Comparison of ENCODE assay signal across 20 mouse cellular contexts in the genomic region with DNA sequence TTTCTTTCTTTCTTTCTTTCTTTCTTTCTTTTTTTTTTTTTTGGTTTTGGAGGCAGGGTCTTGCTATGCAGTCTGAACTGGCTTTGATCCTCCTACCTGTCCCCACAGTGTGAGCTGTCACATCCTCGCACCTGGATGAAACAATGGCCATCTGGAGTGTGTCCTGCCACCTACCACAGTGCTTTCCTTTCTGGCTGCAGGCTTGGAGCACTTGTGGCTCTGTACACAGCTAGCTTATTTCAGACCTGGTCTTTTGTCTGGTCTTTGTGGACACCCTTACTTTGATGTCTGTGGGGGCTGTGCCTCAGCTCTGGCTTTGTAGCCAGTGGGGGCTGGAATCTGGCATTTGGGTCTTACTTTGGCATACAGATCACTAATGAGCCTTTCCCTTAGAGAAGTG. TPM values are rescaled to one million over a fixed set of nuclear protein-coding genes. Genes with fewer than 3 reads are reported as not detected.
DNase-seq lines count a peak whose midpoint lies in the region; TF ChIP-seq lines count a peak whose summit lies in the region.
"Had no signal": no experiment of that assay in that cellular context is flagged by ENCODE, and none has a peak within 500 bp of the region (broad histone marks: within the 10 kb centered on the region; RNA-seq: fewer than 3 reads in every experiment).

No protein-coding gene starts in this region.

- TF ChIP-seq CTCF in cerebellum, adult 2 months (IDR thresholded peaks at IDR 0.05; ENCODE audit: borderline replicate concordance, insufficient read depth, low read depth, low read length) = no peak

- H3K4me3 ChIP-seq in cerebellum, adult 2 months (replicated peaks; ENCODE audit: insufficient read depth, low read depth, low read length) = no peak overlapping the region
- H3K4me3 ChIP-seq in heart, embryonic 10.5 days = no peak overlapping the region
- H3K4me3 ChIP-seq: embryonic facial prominence, embryonic 10.5 days; embryonic facial prominence, embryonic 13.5 days; erythroblast, embryonic 14.5 days; forebrain, embryonic 12.5 days; forebrain, embryonic 15.5 days; heart, adult 2 months; hindbrain, embryonic 12.5 days; hindbrain, embryonic 15.5 days had no signal

- WGBS in cerebellum, adult 2 months = 24% methylated on average over 1 of the region's 1 CpGs
- 77% methylated on average over 1 of the region's 1 CpGs for WGBS in heart, embryonic 10.5 days

- no peaks in the 10 kb centered on the region for H3K27me3 ChIP-seq in cerebellum, adult 2 months (ENCODE audit: control insufficient read depth, insufficient read depth, low read length)
- peaks cover 64% of the 10 kb centered on the region for H3K27me3 ChIP-seq in heart, embryonic 10.5 days (ENCODE audit: insufficient read depth, poor library complexity, severe bottlenecking)

- DNase-seq in cerebellum, adult 11 months = peak; percentile 34
- no peak for DNase-seq in cerebellum, adult 8-10 months
- DNase-seq in cerebellum, adult 2 months = peak; percentile 49 to 66
- DNase-seq in cerebellum, postnatal 36 days = no peak
- DNase-seq in heart, adult 11 months = peak; percentile 89
- no peak for DNase-seq in heart, embryonic 10.5 days (ENCODE audit: low spot score)
- DNase-seq: adrenal gland, postnatal 10 days; adrenal gland, postnatal 36 days; embryo, embryonic 11 days; gastrocnemius, postnatal 25 days; kidney, adult 2 months had no signal

- H3K4me1 ChIP-seq in cerebellum, adult 2 months (ENCODE audit: control insufficient read depth, insufficient read depth, low read length) = peaks cover 81% of the 10 kb centered on the region
- H3K4me1 ChIP-seq in heart, embryonic 10.5 days = peaks cover 30% of the 10 kb centered on the region

- TF ChIP-seq POLR2A in cerebellum, adult 2 months (IDR thresholded peaks at IDR 0.05; ENCODE audit: borderline replicate concordance, insufficient read depth, low read length) = no peak

- H3K36me3 ChIP-seq in heart, embryonic 10.5 days = peaks cover 33% of the 10 kb centered on the region

- H3K9me3 ChIP-seq in heart, embryonic 10.5 days = no peaks in the 10 kb centered on the region
- H3K9me3 ChIP-seq: embryonic facial prominence, embryonic 10.5 days; embryonic facial prominence, embryonic 13.5 days; forebrain, embryonic 12.5 days; forebrain, embryonic 15.5 days; hindbrain, embryonic 12.5 days; hindbrain, embryonic 15.5 days had no signal

- H3K27ac ChIP-seq in cerebellum, adult 2 months (ENCODE audit: insufficient read depth, low read length) = no peak overlapping the region
- H3K27ac ChIP-seq in heart, embryonic 10.5 days = no peak overlapping the region
- H3K27ac ChIP-seq: embryonic facial prominence, embryonic 10.5 days; embryonic facial prominence, embryonic 13.5 days; forebrain, embryonic 12.5 days; forebrain, embryonic 15.5 days; heart, adult 2 months; hindbrain, embryonic 12.5 days; hindbrain, embryonic 15.5 days had no signal

RNA-seq across cellular contexts. Expression of a gene that starts 16.4 kb away (rescaled TPM):
- polyA plus RNA-seq in cerebellum, adult 2 months (2012; rRNA removed) = 2.4 and 2.6 TPM in 2 replicates
- 0.16 and 0.17 TPM in 2 replicates for polyA plus RNA-seq in heart, embryonic 10.5 days (2016; fragmentation: Nextera tagmentation; extraction: Ambion mirVana)
- polyA plus RNA-seq: activated CD4-positive, CD25-positive, alpha-beta regulatory T cell, adult 4 months; embryonic facial prominence, embryonic 10.5 days; erythroblast, embryonic 14.5 days had no signal

RNA-seq across cellular contexts. Expression of a gene that starts 40.0 kb away (rescaled TPM):
- 79.8 and 83.4 TPM in 2 replicates for polyA plus RNA-seq in cerebellum, adult 2 months (2012; rRNA removed)
- polyA plus RNA-seq in heart, embryonic 10.5 days (2016; fragmentation: Nextera tagmentation; extraction: Ambion mirVana) = 23.2 and 35.1 TPM in 2 replicates

RNA-seq across cellular contexts. Expression of a gene that starts 52.3 kb away (rescaled TPM):
- polyA plus RNA-seq in cerebellum, adult 2 months (2012; rRNA removed) = 84.7 and 97.2 TPM in 2 replicates
- polyA plus RNA-seq in heart, embryonic 10.5 days (2016; fragmentation: Nextera tagmentation; extraction: Ambion mirVana) = 2.1 and 2.6 TPM in 2 replicates
- polyA plus RNA-seq: activated CD4-positive, CD25-positive, alpha-beta regulatory T cell, adult 4 months had no signal

Comparison
In these comparisons a context has a peak if more than half of its experiments do, and no peak if none do; other contexts are left out.
1. DNase-seq: peak in cerebellum, adult 11 months (single experiment), cerebellum, adult 2 months (2 of 2) and heart, adult 11 months (single experiment); none in cerebellum, adult 8-10 months (single experiment), cerebellum, postnatal 36 days (0 of 2) and heart, embryonic 10.5 days (single experiment).
2. RNA of a gene that starts 52.3 kb away (polyA plus RNA-seq): 84.7 to 97.2 TPM in cerebellum, adult 2 months; 2.1 to 2.6 TPM in heart, embryonic 10.5 days; every median in the first group is over 10 times any median in the second.